Mouse (Mus musculus) hindbrain, embryonic 10.5 days (tissue): ENCODE results near the gene Nsg1. TPM values are rescaled to one million over a fixed set of nuclear protein-coding genes. Genes with fewer than 3 reads are reported as not detected.

Experiments
- DNase-seq: peaks from one replicate; pipeline ENCODE4 v3.0.0-alpha.2; 2017; ENCODE audit warnings: low spot score
- H3K27ac ChIP-seq: fragments of 300-500 bp; sonication (generic); 2 replicates; pipeline ENCODE4 v1.5.1; 2016; ENCODE audit warnings: mild to moderate bottlenecking, moderate library complexity
- H3K27me3 ChIP-seq: fragments of 300-500 bp; sonication (generic); 2 replicates; pipeline ENCODE4 v1.6.1; 2016; ENCODE audit warnings: mild to moderate bottlenecking; ENCODE audit not compliant: poor library complexity, insufficient read depth, severe bottlenecking
- H3K36me3 ChIP-seq: fragments of 300-500 bp; sonication (generic); 2 replicates; pipeline ENCODE4 v1.6.1; 2016; ENCODE audit warnings: mild to moderate bottlenecking, moderate library complexity
- H3K4me1 ChIP-seq: fragments of 300-500 bp; sonication (generic); replicated peaks from 2 replicates; pipeline ENCODE4 v1.6.1; 2016; ENCODE audit warnings: mild to moderate bottlenecking
- H3K4me3 ChIP-seq: fragments of 300-500 bp; sonication (generic); 2 replicates; pipeline ENCODE4 v1.5.1; 2016; ENCODE audit warnings: mild to moderate bottlenecking, moderate library complexity
- H3K9me3 ChIP-seq: fragments of 300-500 bp; sonication (generic); 2 replicates; pipeline ENCODE4 v1.6.1; 2016; ENCODE audit warnings: mild to moderate bottlenecking, moderate library complexity
- WGBS: fragments of 180-500 bp; shearing (Covaris S2); methylation state at CpG from one replicate; pipeline ENCODE4 v1.1.7; 2016; 5-methylcytosine and 5-hydroxymethylcytosine counted together
- polyA plus RNA-seq: library from polyadenylated mRNA; unstranded; fragments of >200 nt; fragmentation: Nextera tagmentation; extraction: Ambion mirVana; gene quantifications from 2 replicates; pipeline ENCODE4 v1.2.1, GENCODE M21; 2016

Gene Nsg1
- polyA plus RNA-seq, 1 experiment from 2014 or later: 224 TPM

DNA sequence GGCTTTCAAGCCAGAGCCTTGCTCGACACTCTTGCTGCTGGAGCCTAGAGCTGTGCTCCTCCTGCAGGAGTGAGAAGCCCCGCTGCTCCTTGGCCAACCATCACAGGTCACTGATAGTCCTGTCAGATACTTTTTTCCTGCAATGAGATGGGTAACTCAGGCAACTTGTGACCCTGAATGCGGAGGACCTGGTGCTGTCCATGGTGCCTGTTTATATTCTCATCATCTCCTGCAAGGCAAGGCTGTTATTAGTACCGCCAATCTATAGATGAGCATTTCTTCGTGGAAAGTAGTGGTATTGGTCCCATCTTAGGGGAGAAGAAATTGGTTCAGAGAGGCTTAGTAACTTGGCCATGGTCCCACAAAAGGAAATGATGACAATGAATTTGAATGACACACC, 14.1 kb upstream of the Nsg1 start:
- Histone ChIP-seq H3K9me3 (no peaks in the 10 kb centered on the region), H3K4me1 (no peaks in the 10 kb centered on the region), H3K27me3 (no peaks in the 10 kb centered on the region), H3K4me3 (no peak overlapping the region), H3K27ac (no peak overlapping the region), H3K36me3 (no peaks in the 10 kb centered on the region)
- DNase-seq: no peak
- WGBS: 48% methylated on average over 5 of the region's 5 CpGs

DNA sequence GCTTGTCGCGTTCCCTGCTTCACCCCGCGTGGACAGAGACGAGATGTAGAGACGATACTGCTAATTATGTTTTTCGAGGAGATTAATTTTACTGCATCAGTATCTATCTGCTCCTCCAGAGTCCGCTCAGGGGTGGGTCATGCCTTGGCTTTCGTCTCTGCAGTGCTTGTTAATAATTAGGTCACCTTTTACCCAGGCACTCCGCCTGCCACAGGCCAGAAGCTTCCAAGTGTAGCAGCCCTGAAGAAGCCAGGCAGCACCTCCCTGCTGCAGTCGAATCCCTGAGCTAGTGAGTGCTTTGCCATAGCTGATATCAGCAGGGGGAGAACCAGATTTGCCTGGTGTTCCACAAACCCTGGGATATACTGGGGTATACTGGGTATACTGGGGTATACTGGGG, 8.8 kb upstream of the Nsg1 start:
- H3K27ac ChIP-seq: no peak overlapping the region
- no peaks in the 10 kb centered on the region for H3K4me1 ChIP-seq
- H3K9me3 ChIP-seq: no peaks in the 10 kb centered on the region
- H3K36me3 ChIP-seq: no peaks in the 10 kb centered on the region
- no peak for DNase-seq
- no peak overlapping the region for H3K4me3 ChIP-seq
- no peaks in the 10 kb centered on the region for H3K27me3 ChIP-seq
- 84% methylated on average over 11 of the region's 11 CpGs for WGBS

DNA sequence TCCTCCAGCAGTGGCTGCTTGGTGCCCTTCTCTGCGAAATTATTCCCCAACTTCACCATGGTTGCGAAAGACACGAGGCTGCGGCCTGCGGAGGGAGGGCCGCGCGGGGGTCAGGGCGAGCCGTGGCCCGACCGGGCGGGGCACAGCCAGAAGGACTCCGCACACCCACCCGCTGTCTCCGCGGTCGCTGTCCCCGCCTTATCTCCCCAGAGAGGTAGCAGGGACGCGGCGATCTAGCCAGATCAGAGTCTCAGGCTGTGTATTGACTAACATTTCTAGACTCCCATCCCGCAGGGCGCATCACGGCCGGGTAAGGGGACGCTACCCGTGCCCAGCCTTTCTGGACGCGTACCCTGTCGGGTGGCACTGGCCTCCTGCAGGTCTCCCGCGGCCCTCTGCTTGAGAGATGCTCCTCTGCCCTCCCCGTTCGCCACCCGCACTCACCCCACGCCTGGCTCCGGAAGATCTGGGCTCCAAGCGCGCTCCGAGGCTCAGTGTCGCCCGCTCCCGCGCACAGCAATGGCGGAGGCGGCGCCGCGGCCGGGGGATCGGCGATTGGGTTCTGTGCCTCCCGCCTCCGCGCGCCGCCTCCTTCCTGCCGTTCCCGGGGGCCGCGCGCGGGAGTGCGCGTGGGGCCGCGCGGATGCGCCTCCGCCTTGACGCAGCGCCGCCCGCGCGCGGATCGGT, 617 bp downstream of the Nsg1 start:
- H3K27me3 ChIP-seq: peaks cover 43% of the 10 kb centered on the region
- WGBS: under 1% methylated on average over 79 of the region's 79 CpGs
- peak overlapping the region; percentile 89 for H3K4me3 ChIP-seq
- H3K9me3 ChIP-seq: peaks cover 9% of the 10 kb centered on the region
- peak overlapping the region; percentile 97 for H3K27ac ChIP-seq
- peak; percentile 66 for DNase-seq
- peaks cover 36% of the 10 kb centered on the region for H3K4me1 ChIP-seq
- H3K36me3 ChIP-seq: peaks cover 37% of the 10 kb centered on the region

DNA sequence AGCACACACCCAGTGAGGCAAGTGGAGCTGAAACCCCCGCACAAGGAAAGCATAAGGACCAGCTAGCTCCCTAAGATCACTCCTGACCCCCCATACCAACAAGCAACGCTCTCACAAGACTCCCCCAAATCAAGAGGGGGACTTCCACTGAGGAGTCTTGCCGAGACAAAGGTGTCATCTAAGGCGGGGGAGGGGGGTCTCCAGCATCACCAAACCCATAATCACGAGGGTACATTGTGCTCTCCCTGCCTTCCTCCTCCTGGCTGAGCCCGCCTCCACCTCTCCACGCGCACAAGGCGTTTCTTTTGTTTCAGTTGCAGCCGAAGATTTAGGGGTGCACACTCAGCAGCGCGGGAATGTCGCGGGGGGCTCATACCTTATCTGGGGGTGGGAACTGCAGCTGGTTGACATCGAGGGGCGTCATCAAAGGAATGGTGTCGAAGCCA, 1.2 kb downstream of the Nsg1 start:
- Histone ChIP-seq H3K9me3 (peaks cover 9% of the 10 kb centered on the region), H3K36me3 (peaks cover 43% of the 10 kb centered on the region), H3K27ac (peak overlapping the region; percentile 97), H3K4me3 (peak overlapping the region; percentile 89), H3K4me1 (peaks cover 42% of the 10 kb centered on the region), H3K27me3 (peaks cover 43% of the 10 kb centered on the region)
- 3% methylated on average over 17 of the region's 17 CpGs for WGBS
- peak; percentile 57 for DNase-seq

DNA sequence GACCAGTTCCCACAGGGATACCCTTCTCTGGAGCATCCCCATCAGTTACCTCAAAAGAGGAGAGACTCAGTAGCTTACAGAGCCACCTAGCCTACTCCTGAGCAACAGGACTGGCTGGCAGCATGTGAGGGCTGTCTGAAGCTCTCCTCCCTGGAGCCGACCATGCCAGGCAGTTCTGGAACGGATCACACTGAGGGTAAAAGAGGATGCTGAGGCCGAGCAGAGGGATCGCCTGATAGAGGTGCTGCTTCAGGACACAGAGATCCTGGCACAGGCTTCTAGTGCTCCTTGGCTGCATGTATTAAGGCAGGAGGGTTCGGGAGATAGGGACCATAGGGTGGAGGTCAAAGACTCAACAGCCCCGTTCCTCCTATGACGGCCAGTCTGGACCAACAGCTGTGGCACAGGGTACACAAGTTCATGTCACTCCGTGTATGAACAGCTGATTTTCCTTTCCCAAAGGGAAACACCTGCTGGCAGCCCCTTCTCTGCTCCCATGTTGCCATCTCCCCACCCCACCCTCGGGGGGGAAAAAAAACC, 2.2 kb downstream of the Nsg1 start:
- Histone ChIP-seq H3K4me1 (peaks cover 52% of the 10 kb centered on the region), H3K9me3 (peaks cover 9% of the 10 kb centered on the region), H3K27ac (peak overlapping the region; percentile 97), H3K27me3 (peaks cover 41% of the 10 kb centered on the region), H3K36me3 (peaks cover 53% of the 10 kb centered on the region), H3K4me3 (peak overlapping the region; percentile 89)
- peak; percentile 6 for DNase-seq
- WGBS: 74% methylated on average over 9 of the region's 9 CpGs

DNA sequence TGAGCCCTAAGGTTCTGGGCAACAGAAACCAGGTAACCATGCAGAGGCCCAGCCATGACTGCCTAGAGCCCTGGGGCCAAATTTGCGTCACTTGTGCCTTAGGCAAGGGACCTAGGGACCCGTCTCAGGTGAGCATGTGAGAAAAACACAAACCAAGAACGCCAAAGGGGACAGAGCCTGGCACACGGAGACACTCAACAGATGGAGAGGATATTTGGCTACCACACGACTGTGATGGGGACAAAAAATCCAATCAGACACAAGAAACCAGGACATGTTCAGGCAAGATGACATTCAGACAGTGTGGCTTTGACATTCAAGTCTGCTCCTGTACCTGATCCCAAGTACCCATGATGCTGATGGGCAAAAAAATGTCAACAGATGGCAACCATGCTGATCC, 6.1 kb downstream of the Nsg1 start:
- peaks cover 9% of the 10 kb centered on the region for H3K9me3 ChIP-seq
- WGBS: 94% methylated on average over 5 of the region's 5 CpGs
- H3K4me1 ChIP-seq: peaks cover 50% of the 10 kb centered on the region
- peaks cover 7% of the 10 kb centered on the region; the same call in 1 of the 2 replicates for H3K27me3 ChIP-seq
- no peak overlapping the region for H3K4me3 ChIP-seq
- no peak overlapping the region for H3K27ac ChIP-seq
- no peak for DNase-seq
- H3K36me3 ChIP-seq: peaks cover 92% of the 10 kb centered on the region

DNA sequence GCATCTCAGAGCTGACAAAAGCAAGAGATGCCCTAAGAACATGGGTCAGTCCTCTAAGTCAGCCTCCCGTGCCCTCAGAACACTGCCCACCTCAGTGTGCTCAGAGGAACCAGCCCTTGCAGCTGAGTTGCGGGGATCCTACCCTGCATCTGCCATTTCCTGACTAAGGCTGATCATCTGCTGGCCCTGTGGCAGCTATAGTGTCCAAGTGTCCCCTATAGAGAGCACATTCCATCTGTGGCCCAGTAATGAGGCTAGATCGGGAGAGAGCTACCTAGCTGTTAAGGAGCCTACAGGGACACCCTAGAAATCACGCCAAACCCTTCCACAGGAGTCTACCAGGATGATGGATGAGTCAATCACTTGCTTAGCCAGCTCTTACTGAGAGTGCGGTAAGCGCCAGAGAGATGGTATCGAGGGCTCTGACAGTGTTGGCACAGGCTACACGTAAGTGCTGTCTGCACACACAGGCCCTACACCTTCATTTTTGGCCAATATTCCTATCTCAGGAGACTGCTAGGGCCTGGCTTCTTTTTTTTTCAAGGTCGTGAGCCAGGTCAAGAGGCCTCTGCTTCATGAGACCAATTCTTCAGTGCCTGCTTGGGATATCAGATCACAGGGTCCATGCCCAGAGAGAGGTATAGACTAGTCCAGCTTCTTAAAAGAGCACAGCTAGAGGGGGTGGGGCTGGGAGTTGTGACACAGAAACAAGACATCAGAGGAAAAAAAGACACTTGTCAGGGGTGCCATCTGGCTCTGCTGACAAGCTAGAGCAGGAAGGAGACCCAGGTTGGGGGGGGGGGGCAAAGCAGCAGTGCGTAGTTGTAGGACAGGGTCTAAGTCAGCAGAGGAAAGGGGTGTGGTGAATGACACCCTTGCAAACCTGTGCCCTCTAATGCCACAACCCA, 7.3 kb downstream of the Nsg1 start:
- Histone ChIP-seq H3K27ac (no peak overlapping the region), H3K4me3 (no peak overlapping the region), H3K27me3 (peaks cover 4% of the 10 kb centered on the region; the same call in 1 of the 2 replicates), H3K9me3 (peaks cover 9% of the 10 kb centered on the region), H3K4me1 (peaks cover 38% of the 10 kb centered on the region), H3K36me3 (peaks cover 100% of the 10 kb centered on the region)
- 90% methylated on average over 10 of the region's 10 CpGs for whole genome bisulfite sequencing
- DNase-seq: no peak

DNA sequence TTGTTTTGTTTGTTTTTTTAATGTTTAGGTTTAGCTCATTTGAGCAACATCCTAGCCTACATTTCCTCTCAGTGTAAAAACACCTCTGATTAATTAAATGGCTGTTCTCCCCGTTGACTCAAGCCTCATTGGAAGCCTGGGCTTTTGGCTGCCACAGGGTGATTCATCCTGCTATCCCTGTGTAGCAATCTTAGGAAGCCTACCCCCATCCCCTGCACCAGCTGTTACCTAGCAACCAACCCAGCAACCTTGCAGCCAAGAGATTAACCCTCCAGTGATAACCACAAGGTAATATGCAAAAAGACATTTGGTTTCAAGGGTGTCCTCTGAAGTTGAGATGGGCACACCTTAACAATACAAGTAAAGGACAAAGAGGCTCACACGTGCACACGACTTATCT, 8.4 kb downstream of the Nsg1 start:
- Histone ChIP-seq H3K4me3 (no peak overlapping the region), H3K36me3 (peaks cover 100% of the 10 kb centered on the region), H3K9me3 (peaks cover 9% of the 10 kb centered on the region), H3K27me3 (no peaks in the 10 kb centered on the region), H3K27ac (no peak overlapping the region), H3K4me1 (peaks cover 31% of the 10 kb centered on the region)
- no peak for DNase-seq
- 70% methylated on average over 3 of the region's 3 CpGs for WGBS

DNA sequence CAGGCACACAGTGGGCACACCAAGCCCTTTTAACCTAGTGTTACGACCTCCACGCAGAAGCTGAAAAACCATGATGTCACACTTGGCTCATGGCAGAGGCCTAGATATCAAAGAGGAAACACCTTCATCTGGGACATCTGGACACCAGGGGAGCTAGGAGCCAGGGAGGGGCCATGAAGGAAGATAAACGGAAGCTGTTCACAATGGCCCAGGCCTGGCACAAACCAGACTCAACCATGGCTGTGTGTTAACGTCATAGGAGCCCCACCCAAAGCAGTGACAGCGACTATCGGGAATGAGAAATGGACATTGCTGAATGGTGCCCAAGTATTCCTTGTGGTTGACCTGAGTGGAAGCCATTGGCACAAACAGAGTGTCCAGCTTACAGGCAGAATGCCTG, 13.2 kb downstream of the Nsg1 start:
- H3K4me1 ChIP-seq: peaks cover 4% of the 10 kb centered on the region
- no peak for DNase-seq
- no peaks in the 10 kb centered on the region for H3K27me3 ChIP-seq
- H3K9me3 ChIP-seq: no peaks in the 10 kb centered on the region
- no peak overlapping the region for H3K4me3 ChIP-seq
- WGBS: 92% methylated on average over 6 of the region's 6 CpGs
- peaks cover 99% of the 10 kb centered on the region for H3K36me3 ChIP-seq
- no peak overlapping the region for H3K27ac ChIP-seq

DNA sequence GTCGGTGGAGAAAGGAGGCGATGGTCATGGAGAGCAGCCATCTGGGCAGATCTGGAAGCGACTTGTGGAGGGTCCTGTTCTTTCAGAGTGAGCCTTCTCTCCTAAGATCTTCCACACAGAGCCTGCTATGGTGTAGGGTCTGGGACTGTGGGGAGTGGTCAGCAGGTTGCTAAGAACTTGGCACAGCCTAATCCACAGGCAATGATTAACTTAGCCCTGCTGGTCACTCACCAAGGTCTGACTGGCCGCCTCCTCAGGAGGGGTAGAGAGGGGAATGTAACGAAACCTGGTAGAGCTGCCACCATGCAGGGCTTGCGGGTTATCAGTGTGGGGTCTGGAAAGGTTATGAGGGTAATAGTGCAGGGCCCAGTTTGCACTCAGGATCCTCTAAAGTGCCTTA, 18.8 kb downstream of the Nsg1 start:
- 92% methylated on average over 6 of the region's 6 CpGs for WGBS
- no peak for DNase-seq
- Histone ChIP-seq H3K36me3 (peaks cover 98% of the 10 kb centered on the region), H3K4me3 (no peak overlapping the region), H3K4me1 (no peaks in the 10 kb centered on the region), H3K27me3 (no peaks in the 10 kb centered on the region), H3K27ac (no peak overlapping the region), H3K9me3 (no peaks in the 10 kb centered on the region)

DNA sequence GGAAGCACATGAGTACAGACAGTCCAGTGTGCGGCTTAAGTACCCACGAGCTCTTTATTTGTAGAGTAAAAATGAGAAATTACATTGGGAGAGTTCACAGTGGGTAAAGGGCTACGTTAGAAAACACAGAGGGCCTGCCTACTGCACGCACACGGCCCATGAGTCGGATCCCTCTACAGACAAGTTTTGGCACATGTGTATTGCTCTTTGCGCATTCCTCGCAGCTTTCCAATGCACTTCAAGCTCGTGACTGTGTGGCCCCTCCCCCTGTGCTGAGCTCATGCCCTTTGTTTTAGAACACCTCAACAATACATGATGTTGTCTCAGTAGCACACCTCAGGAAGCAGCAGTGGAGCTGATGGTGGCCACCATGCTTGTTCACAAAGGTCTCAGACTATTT, 22.5 kb downstream of the Nsg1 start:
- H3K4me1 ChIP-seq: no peaks in the 10 kb centered on the region
- H3K9me3 ChIP-seq: peaks cover 3% of the 10 kb centered on the region; the same call in 1 of the 2 replicates
- H3K36me3 ChIP-seq: peaks cover 77% of the 10 kb centered on the region
- no peak overlapping the region for H3K27ac ChIP-seq
- DNase-seq: no peak
- no peaks in the 10 kb centered on the region for H3K27me3 ChIP-seq
- 92% methylated on average over 9 of the region's 9 CpGs for WGBS
- H3K4me3 ChIP-seq: no peak overlapping the region

DNA sequence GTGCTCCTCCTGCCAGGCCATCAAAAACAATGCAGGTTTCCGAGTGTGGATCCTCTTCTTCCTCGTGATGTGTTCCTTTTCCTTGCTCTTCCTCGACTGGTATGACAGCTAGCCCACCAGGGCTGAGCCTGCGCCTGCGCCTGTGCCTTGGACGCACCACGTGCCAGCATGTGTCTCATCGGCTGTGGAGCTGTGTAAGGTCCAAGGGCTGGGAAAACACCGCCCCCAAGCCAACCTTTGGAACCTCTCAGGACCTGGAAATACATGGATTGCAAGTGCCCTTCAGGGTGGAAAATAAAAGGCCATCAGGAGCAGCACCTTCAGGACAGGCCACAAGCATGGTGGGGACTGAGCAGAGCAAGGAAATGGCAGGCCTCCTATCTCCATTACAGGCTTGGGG, 23.5 kb downstream of the Nsg1 start:
- Histone ChIP-seq H3K27ac (no peak overlapping the region), H3K4me1 (no peaks in the 10 kb centered on the region), H3K36me3 (peaks cover 67% of the 10 kb centered on the region), H3K4me3 (no peak overlapping the region), H3K9me3 (peaks cover 3% of the 10 kb centered on the region; the same call in 1 of the 2 replicates), H3K27me3 (no peaks in the 10 kb centered on the region)
- WGBS: 95% methylated on average over 9 of the region's 9 CpGs
- DNase-seq: no peak

DNA sequence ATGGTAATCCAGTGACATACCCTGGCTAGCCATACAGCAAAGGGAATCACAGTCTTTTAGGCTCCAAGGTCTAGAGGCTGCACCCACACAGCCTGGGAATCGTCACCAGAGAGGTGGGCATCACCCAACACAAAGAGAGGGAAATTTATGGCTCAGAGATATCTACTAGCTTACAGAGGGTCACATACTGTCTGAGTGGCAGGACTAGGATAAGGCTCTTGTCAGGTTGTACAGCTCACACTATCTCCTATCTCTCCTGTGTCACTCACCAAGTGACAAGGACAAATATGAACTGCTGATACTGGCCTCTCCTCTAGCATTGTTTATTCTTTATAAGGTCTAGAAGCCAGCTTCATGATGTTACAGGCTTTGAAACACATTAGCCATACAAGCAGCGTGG, 30.4 kb downstream of the Nsg1 start:
- Histone ChIP-seq H3K9me3 (0 out of 2 replicates have a peak, but pooled peaks cover 4% of the 10 kb centered on the region), H3K4me1 (no peaks in the 10 kb centered on the region), H3K4me3 (no peak overlapping the region), H3K27ac (no peak overlapping the region), H3K36me3 (peaks cover 39% of the 10 kb centered on the region), H3K27me3 (no peaks in the 10 kb centered on the region)
- 94% methylated on average over 2 of the region's 2 CpGs for WGBS
- DNase-seq: no peak
